Mouse (Mus musculus) ES-Bruce4 (cell line): ENCODE data around the gene En2. TPM values are rescaled to one million over a fixed set of nuclear protein-coding genes. Genes with fewer than 3 reads are reported as not detected.

ENCODE experiments used
- H3K27ac ChIP-seq: 2 replicates; pipeline ENCODE4 v1.5.1; 2012; ENCODE audit warnings: low read length, inconsistent platforms; ENCODE audit not compliant: insufficient read depth
- H3K27me3 ChIP-seq: 2 replicates; pipeline ENCODE4 v1.6.1; 2012; ENCODE audit warnings: mild to moderate bottlenecking, low read length, inconsistent platforms; ENCODE audit not compliant: control insufficient read depth, poor library complexity, insufficient read depth, severe bottlenecking
- H3K36me3 ChIP-seq: 2 replicates; pipeline ENCODE4 v1.6.1; 2012; ENCODE audit warnings: inconsistent platforms, mild to moderate bottlenecking, low read length, moderate library complexity; ENCODE audit not compliant: control insufficient read depth, poor library complexity, insufficient read depth, severe bottlenecking
- H3K4me1 ChIP-seq: one replicate; pipeline ENCODE4 v1.8.1; 2011; ENCODE audit warnings: low read length; ENCODE audit not compliant: control insufficient read depth, insufficient read depth
- H3K4me3 ChIP-seq: 2 replicates; pipeline ENCODE4 v1.5.1; 2011; ENCODE audit warnings: low read depth, mild to moderate bottlenecking, low read length
- H3K9ac ChIP-seq: 2 replicates; pipeline ENCODE4 v1.6.1; 2012; ENCODE audit warnings: low read depth, mild to moderate bottlenecking, inconsistent platforms; ENCODE audit not compliant: poor library complexity, severe bottlenecking
- H3K9me3 ChIP-seq: replicated peaks from 2 replicates; pipeline ENCODE4 v1.6.1; 2012; ENCODE audit warnings: mild to moderate bottlenecking, low read length, inconsistent platforms; ENCODE audit not compliant: control insufficient read depth, poor library complexity, insufficient read depth, severe bottlenecking
- CTCF ChIP-seq: IDR thresholded peaks from one replicate; pipeline ENCODE4 v1.8.1; 2011; ENCODE audit warnings: low read depth, low read length
- EP300 ChIP-seq: IDR thresholded peaks from 2 replicates; pipeline ENCODE4 v1.6.1; 2011; ENCODE audit warnings: low read depth, low read length; ENCODE audit not compliant: insufficient read depth
- POLR2A ChIP-seq: IDR thresholded peaks from one replicate; pipeline ENCODE4 v1.8.1; 2011; ENCODE audit warnings: low read length; ENCODE audit not compliant: insufficient read depth
- polyA plus RNA-seq: library from polyadenylated mRNA; stranded (reverse); fragments of >200 nt; gene quantifications from 2 replicates; pipeline ENCODE4 v1.2.4, GENCODE M21; 2011; ENCODE audit warnings: low read depth; ENCODE audit not compliant: missing spikeins, insufficient read depth, insufficient read length

En2 gene
- polyA plus RNA-seq, 1 experiment: 1.6 TPM

GRCm38 (mm10) chr5:28136438-28136837 lies 29.1 kb upstream of the En2 start:
- Histone ChIP-seq H3K4me3 (no peak overlapping the region), H3K27me3 (no peaks in the 10 kb centered on the region)
- TF ChIP-seq CTCF: no peak
- TF ChIP-seq EP300: no peak
- no peak for TF ChIP-seq POLR2A

DNA sequence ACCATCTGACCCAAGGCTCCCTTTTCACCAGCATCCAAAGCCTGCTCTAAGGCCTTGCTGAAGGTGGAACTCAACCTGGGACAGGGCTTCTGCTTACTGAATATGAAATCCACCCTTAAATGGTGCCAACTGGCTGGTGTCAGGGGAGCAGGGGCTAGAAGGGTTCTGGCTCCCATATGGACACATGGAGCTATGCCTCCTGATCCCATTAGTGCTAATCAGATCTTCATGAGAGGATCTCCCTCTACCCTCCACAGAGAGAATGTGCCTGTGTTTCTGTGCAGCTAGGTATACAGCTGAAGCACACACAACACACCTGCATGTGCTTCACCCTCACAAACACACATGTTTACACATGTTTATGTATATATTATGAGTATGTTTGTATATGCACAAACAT lies 20.9 kb upstream of the En2 start:
- no peak overlapping the region for H3K4me3 ChIP-seq
- H3K27me3 ChIP-seq: no peaks in the 10 kb centered on the region
- no peak overlapping the region for H3K27ac ChIP-seq
- no peaks in the 10 kb centered on the region for H3K4me1 ChIP-seq
- H3K36me3 ChIP-seq: no peaks in the 10 kb centered on the region
- no peaks in the 10 kb centered on the region for H3K9me3 ChIP-seq
- no peak for TF ChIP-seq EP300
- TF ChIP-seq POLR2A: no peak
- no peak for TF ChIP-seq CTCF
- no peak overlapping the region for H3K9ac ChIP-seq

More at GRCm38 (mm10) chr5:28136438-28136837, 29.1 kb upstream of the En2 start:
- Histone ChIP-seq H3K9me3 (no peaks in the 10 kb centered on the region), H3K36me3 (no peaks in the 10 kb centered on the region), H3K9ac (no peak overlapping the region), H3K27ac (no peak overlapping the region), H3K4me1 (no peaks in the 10 kb centered on the region)

- Histone ChIP-seq H3K9me3 (no peaks in the 10 kb centered on the region), H3K4me3 (no peak overlapping the region), H3K4me1 (no peaks in the 10 kb centered on the region), H3K9ac (no peak overlapping the region), H3K36me3 (no peaks in the 10 kb centered on the region), H3K27ac (no peak overlapping the region), H3K27me3 (no peaks in the 10 kb centered on the region)
- no peak for TF ChIP-seq CTCF
- TF ChIP-seq EP300: no peak
- no peak for TF ChIP-seq POLR2A
Measured at GRCm38 (mm10) chr5:28146018-28146417, 19.5 kb upstream of the En2 start.

DNA sequence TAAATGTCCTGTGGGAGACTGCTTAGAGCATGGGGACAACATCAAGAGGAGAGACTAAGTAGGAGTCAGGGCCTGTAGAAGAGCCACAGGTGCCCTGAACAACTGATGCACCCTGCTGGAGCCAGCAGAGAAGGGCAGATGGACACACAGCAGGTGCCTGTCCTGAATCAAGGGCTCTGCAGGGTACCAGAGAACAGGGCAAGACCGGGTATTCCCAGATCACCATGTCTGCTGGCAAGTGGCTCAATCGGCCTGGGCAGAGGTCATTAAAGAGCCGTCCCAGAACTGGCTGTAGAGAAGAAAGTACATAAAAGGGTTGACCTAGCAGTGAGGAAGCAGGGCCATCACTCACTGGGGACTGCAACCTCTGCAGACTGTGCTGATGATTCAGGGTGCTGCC lies 17.0 kb upstream of the En2 start:
- H3K9ac ChIP-seq: no peak overlapping the region
- no peak overlapping the region for H3K27ac ChIP-seq
- no peaks in the 10 kb centered on the region for H3K27me3 ChIP-seq
- no peaks in the 10 kb centered on the region for H3K4me1 ChIP-seq
- H3K9me3 ChIP-seq: no peaks in the 10 kb centered on the region
- no peaks in the 10 kb centered on the region for H3K36me3 ChIP-seq
- no peak overlapping the region for H3K4me3 ChIP-seq
- TF ChIP-seq CTCF: no peak
- no peak for TF ChIP-seq POLR2A
- TF ChIP-seq EP300: no peak

DNA sequence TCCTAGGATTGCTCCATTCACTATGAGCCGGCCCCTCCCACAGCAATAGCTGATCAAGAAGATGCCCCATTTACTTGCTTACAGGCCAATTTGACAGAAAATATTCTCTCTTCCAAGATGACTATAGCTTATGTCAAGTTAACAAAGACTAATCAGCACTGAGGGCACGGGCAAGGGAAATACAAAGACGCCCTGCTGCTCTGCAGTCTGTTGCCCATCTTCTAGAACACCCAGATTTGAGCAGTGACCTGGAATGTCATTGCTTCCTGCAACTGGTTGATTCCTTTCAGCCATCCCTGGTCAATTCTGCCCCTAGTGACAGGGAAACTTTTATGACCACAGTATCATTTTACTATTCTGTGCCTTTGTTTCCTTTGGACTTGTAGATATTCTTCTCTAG lies 16.1 kb upstream of the En2 start:
- Histone ChIP-seq H3K9ac (no peak overlapping the region), H3K9me3 (0 out of 2 replicates have a peak, but pooled peaks cover 5% of the 10 kb centered on the region), H3K4me1 (no peaks in the 10 kb centered on the region), H3K27ac (no peak overlapping the region), H3K4me3 (no peak overlapping the region), H3K36me3 (no peaks in the 10 kb centered on the region), H3K27me3 (no peaks in the 10 kb centered on the region)
- TF ChIP-seq POLR2A (no peak), CTCF (no peak), EP300 (no peak)

GRCm38 (mm10) chr5:28157044-28157730 lies 8.3 kb upstream of the En2 start:
- Histone ChIP-seq H3K4me3 (no peak overlapping the region), H3K9ac (no peak overlapping the region), H3K27ac (no peak overlapping the region), H3K36me3 (no peaks in the 10 kb centered on the region), H3K4me1 (no peaks in the 10 kb centered on the region), H3K9me3 (0 out of 2 replicates have a peak, but pooled peaks cover 5% of the 10 kb centered on the region), H3K27me3 (peaks cover 17% of the 10 kb centered on the region)
- TF ChIP-seq EP300: no peak
- no peak for TF ChIP-seq CTCF
- TF ChIP-seq POLR2A: no peak
